Mouse (Mus musculus) naive thymus-derived CD4-positive, alpha-beta T cell, adult 2 months (primary cell): ENCODE measurements around the gene Orc1.

Experiments
- DNase-seq: peaks from one replicate; pipeline ENCODE4 v3.0.0-alpha.2; 2011; ENCODE audit warnings: low read depth

Gene Orc1

DNA sequence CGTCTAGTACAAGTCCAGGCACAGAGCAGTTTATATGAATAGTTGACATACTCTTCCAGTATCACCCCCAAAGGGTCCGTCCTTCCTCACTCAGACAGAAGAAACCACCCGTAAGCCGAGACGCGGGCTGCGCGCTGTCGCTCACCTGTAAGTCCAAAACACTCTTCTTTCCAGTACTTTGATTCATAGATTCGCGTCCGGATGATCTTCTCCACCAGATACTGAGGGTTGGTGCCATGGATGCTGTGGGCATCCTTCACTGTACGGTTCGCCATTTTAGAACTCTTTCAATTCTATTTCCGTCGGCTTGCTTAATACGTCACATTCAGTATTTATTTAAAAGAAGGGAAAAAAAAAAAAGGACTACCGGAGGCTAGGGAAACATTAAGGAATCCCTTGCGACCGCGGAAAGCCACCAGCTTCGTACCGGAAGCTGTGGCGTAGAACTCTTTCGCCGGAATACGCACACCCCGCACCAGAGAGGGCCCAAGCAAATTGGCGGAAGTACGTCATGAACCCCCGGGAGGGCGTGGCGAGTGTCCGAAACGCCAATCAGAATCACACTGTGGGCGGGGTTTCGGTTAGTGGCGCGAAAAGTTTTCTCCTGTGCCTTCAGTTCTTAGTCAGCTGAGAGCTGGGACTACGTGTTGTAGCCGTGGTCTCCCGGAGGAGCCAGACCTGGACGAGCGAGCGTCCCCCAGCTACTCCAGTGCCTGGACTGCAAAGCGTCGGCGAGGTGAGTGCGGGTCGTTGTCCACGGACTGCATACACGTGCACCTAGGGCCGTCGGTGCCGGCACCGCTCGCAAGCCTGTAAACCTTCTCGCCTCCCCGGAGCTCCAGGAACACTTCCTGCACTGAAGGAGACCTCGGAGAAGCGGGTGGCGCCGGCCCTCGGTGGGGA lies at the start of gene Orc1, which contains the start of gene Prpf38a:
TSS of gene Orc1 (plus strand) at position 584 of the 903 bp plus-strand sequence.
TSS of gene Prpf38a (minus strand) at position 497 of the 903 bp plus-strand sequence.
- peak; percentile 98 for DNase-seq

GRCm38 (mm10) chr4:108539701-108540100 lies 39.5 kb upstream of the Orc1 start:
- no peak for DNase-seq

GRCm38 (mm10) chr4:108565026-108565425 lies 14.2 kb upstream of the Orc1 start:
- no peak for DNase-seq

GRCm38 (mm10) chr4:108572644-108573043 lies 6.6 kb upstream of the Orc1 start:
- no peak for DNase-seq

DNA sequence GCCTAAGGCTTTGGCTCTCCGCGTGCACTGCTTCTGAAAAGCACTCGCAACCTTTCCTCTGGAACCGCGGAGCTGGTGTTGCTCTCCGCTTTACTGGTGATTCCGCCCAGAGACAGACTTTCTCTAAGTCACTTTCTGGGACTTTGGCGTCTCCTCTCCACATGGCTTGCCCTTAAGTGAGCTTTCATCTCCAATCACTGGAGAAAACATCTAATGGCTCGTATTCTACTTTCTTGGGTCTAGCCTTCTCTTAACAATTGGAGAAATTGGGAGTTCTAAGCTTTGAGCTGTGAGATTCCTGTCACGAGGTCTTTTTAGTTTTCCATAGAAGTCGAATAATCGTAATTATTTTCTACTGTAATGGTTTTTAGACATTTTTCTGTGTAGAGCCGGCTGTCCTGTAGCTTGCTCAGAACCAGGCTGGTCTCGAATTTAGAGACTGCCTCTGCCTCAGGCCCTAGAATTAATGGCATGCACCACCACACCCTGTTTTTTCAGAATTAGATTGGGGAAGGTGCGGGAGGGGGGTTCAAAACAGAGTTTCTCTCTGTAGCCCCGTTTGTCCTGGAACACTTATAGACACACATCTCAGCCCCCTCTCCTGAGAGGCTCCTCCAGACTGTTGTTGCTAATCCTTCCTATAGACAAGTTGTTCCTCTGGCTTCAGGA lies 654 bp downstream of the Orc1 start:
- no peak for DNase-seq

- DNase-seq = no peak
These were observed 14.2 kb downstream of the Orc1 start for GRCm38 (mm10) chr4:108593376-108593775.

- no peak for DNase-seq
These were observed 16.6 kb downstream of the Orc1 start for GRCm38 (mm10) chr4:108595785-108596184.

GRCm38 (mm10) chr4:108598306-108598705 lies 19.1 kb downstream of the Orc1 start:
- DNase-seq = no peak

- no peak for DNase-seq
These were observed 22.6 kb downstream of the Orc1 start for GRCm38 (mm10) chr4:108601870-108602269.

DNA sequence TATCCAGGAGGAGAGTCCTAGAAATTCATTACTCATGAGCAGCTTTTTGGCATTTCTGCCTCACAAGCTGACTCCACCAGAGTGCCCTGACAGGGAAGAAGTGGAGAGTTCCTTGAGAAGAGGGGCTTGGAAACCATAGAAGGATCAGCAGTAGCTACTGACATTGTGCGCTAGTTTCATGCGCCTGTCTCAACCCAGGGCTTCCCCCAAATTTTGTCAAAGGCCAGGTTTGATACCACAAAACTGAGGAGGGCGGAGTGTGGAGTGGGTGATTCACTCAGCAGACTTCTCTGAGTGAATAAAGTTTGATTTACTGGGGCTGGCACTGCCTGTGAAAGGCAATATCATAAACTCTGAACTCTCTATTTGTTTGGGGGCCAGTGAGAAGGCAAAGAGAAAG lies 29.4 kb downstream of the Orc1 start:
- DNase-seq = no peak

- no peak for DNase-seq
These were observed 31.7 kb downstream of the Orc1 start for GRCm38 (mm10) chr4:108610935-108611334.

DNA sequence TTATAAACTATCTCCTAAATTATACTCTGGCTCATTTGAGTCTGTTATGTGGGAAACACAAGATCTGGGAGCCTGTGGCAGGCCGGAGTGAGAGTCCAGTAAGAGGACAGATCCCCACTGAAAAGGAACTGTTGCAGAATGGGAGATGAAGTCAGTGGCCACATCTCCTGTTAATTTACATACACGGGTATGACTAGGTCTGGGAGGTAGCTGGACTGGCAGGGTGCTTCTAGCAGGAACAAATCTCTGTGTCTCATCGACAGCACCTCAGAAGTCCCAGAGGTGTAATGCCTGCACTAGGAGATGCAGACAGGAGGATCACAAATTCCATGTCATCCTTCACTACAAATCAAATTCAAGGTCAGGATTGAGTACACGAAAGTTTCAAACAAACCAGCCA lies 39.4 kb downstream of the Orc1 start:
- no peak for DNase-seq

DNA sequence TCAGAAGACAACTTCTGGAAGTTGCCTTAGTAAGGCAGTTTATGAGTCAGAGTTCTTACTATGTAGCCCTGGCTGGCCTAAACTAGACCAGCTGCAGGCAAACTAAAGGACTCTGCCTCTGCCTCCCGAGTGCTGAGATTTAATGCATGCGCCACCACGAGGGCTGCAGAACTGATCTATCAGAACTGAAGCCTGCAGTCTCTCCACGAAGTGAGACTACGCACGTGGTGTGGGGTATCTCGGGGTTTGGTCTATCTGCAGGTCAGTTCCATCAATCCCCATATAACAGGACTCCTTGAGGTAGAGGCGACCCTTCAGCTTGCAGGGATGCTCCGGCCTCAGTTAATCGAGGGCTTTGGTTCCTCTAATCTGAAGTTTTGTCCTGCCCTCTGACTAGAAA lies 39.9 kb downstream of the Orc1 start:
- no peak for DNase-seq

DNA sequence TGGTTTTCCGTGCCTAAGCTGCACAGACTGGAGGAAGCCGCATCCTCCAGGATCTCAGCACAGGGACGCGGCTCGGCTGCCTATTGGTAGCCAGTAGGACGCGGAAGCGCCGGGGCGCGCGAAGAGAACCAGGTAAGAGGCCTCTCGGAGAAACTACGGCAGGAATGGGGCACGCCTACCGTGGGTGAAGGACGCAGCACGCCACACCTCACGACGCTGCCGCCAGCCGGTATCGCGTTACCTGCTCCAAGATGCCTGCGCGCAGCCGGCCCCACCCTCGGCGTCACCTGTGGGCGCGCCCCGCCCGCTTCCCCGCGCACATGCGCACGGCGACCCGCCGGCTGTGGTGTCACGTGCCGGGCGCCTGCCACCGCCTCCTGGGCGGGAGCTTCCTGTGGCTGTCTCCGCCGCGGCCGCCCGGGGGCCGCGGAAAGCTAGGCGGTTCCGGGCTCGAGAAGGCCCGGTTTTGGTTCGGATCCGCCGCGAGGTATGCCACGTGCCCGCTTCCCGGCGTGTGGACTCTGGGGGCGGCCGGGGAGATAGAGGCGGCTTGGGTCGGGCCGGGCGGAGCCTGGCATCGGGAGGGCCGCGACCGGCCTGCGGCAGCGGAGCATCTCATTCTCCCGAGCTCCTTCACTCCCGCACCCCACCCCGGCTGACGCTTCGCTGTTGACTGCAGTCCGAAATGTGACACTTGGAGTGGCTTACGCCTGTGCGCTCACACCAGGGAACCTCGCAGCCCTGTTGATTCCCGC lies 40.5 kb downstream of the Orc1 start, which contains the start of gene Cc2d1b:
TSS of gene Cc2d1b (plus strand) at position 354 of the 755 bp plus-strand sequence.
- DNase-seq = peak; percentile 98

DNA sequence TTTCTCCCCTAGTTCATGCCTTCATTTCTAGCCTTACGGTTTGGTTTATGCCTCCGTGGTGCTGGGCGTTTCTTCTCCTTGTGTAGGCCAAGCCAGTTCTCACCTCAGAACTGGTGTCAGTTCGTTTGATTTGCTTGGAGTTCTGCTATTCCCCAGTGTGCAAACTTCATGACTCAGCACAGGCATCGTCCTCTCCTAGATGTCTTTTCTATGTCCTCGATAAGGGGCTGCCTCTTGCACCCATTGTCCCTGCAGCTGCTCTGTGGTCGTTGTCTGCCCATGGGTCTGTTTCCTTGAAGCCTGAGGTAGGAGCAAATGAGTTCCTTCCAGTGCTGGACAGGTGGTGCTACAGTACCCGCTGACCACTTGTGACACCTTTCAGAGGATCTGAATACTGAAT lies 41.3 kb downstream of the Orc1 start:
- no peak for DNase-seq

- peak; percentile 40 for DNase-seq
These were observed 42.3 kb downstream of the Orc1 start for GRCm38 (mm10) chr4:108621504-108621903.

DNA sequence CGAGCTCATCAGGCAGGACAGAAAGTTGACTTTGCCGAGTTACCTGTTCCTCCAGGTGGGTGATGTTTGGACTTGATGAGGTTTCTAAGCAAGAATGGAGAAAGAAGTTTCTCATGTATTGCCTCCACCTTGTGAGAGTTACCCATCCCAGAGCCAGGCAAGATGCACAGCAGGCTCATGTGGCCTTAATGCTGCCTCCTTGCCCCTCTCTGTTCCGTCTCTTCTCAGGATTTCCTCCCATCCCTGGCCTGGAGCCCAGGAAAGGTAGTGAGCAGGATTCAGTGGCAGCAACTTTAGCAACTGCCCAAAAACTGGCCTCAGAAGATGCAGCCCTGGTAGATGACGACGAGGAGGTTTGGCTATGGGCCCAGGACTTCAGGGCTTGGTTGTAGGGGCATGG lies 47.8 kb downstream of the Orc1 start:
- no peak for DNase-seq

GRCm38 (mm10) chr4:108629363-108629880 lies 50.2 kb downstream of the Orc1 start:
- no peak for DNase-seq

- DNase-seq = no peak
These were observed 50.9 kb downstream of the Orc1 start for GRCm38 (mm10) chr4:108630096-108630495.

GRCm38 (mm10) chr4:108631616-108632015 lies 52.4 kb downstream of the Orc1 start:
- DNase-seq = no peak

GRCm38 (mm10) chr4:108633703-108634102 lies 54.5 kb downstream of the Orc1 start:
- no peak for DNase-seq

GRCm38 (mm10) chr4:108634696-108635095 lies 55.5 kb downstream of the Orc1 start:
- DNase-seq = no peak
